Mouse (Mus musculus) heart, adult 18-20 months (tissue): ENCODE data around the gene Elk3. TPM values are rescaled to one million over a fixed set of nuclear protein-coding genes. Genes with fewer than 3 reads are reported as not detected.

Experiments used
- DNase-seq, 2 experiments: peaks; one replicate each; pipeline ENCODE4 v3.0.0; 2021 to 2022; ENCODE audit warnings: mixed read lengths in 1 of 2
- total RNA-seq, 2 experiments: library from RNA; stranded (reverse); gene quantifications; 2 replicates each; pipeline ENCODE4 v1.2.3; 2021

Gene Elk3
- total RNA-seq, 2 experiments from 2014 or later: 27.9 to 29.5 TPM

GRCm38 (mm10) chr10:93269744-93270143 is 41.2 kb downstream of the Elk3 start:
- no peak for DNase-seq

GRCm38 (mm10) chr10:93268339-93268738 is 42.6 kb downstream of the Elk3 start:
- DNase-seq: no peak

DNA sequence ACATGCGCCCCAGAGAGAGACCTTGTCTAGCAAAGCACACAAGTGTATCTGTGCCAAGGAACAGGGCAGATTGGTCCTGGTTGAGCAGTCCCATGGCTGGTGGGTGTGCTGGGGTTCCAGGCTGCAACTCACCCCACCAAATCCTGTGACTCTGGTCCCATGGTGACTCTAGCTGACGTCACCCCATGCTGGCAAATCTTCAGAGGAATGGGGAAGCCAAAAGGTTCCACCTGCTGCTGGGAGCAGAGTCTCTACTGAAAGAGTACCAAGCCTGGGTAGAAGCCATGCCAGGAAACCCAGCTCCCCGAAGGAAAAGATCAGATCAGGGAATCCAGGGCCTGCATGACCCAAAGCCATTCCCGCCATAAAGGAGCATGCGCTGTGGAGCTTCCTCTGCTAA is 43.4 kb downstream of the Elk3 start:
- no peak for DNase-seq

GRCm38 (mm10) chr10:93266521-93266920 is 44.4 kb downstream of the Elk3 start:
- no peak for DNase-seq

GRCm38 (mm10) chr10:93265833-93266232 is 45.1 kb downstream of the Elk3 start:
- no peak for DNase-seq

- no peak for DNase-seq
Measured at GRCm38 (mm10) chr10:93264001-93264400, 46.9 kb downstream of the Elk3 start.

- DNase-seq: no peak
Measured at GRCm38 (mm10) chr10:93263431-93263830, 47.5 kb downstream of the Elk3 start.

- DNase-seq: peak in 1 of 2 experiments; percentile 52
Measured at GRCm38 (mm10) chr10:93261981-93262499, 48.9 kb downstream of the Elk3 start.

DNA sequence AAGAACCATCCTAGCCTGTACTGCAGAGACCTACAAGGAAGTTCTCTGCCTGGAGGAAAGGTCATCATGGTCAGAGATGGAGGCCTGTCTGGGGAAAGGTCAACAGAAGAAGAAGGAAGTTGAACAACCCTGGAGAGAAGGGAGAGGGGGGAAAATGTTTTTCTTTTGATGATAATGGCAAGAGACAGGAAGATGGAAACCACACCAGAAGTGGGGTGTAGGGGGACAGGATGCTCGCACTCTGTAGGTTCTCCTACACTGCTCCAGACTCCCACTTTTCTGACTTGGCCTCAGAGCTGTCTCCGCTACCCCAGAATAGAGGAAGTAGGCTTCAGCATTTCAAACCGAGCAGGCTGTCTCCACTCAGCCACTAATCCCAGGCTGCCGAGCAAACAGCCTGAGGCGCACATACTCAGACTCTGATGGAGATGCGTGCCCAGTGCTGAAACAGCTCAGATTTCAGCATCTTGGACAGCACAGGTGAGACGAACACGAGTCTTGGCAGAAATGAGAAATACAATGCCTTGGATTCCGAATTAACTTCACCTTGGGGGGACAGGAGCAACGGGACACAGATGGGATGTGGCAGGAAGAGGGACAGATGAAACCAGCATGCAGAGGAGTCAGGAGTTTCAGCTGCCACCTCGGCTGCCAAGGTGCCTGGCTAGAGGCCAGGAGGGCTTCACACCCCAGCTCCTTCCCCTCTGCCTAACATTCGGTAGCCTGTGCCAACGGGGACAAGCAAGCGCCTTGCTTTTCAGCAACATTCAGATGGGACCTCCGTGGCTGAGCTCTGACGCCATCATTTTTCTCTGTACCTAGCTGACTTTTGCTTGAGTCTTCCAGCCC is 49.6 kb downstream of the Elk3 start:
- peak; percentile 50 to 60 for DNase-seq

- no peak for DNase-seq
Measured at GRCm38 (mm10) chr10:93259826-93260225, 51.1 kb downstream of the Elk3 start.

DNA sequence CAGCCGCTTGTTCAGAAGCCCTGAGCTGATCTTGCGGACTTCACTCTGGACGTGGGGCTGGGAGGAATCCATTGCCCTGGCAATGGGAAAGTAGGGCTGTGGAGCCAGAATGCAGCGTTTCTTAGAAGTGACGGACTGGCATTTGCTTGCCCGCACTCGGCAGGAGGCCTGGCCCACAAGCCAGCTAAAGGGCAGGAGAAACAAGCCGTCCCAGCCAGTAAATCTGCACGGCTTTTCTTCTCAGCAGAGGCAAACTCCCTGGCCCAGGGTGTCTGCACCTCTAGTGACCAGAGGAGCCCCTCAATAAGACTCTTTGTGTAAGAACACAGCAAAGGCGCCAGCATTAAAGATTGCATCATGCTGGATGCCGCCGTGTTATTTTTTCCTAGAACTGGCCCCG is 55.6 kb downstream of the Elk3 start:
- DNase-seq: no peak

DNA sequence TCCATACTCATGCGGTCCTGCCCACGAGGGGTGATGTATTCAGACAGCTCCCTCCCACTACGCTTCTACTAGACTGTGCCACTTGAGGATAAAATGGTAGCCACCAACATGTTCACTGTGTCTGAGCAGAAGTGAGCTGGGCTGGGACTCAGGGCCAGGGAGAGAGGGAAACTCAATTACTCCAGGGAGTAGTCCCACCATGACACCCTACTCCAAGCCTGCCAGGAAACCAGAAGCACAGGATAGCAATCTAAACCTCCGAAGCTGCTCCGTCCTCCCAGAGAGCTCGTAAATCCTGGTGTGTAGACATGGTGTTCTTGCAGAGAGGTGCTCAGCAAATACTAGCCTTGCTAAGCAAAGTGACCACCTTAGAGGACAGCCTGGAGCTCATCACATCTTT is 57.8 kb downstream of the Elk3 start:
- DNase-seq: no peak

GRCm38 (mm10) chr10:93252661-93253060 is 58.3 kb downstream of the Elk3 start:
- no peak for DNase-seq

- DNase-seq: no peak
Measured at GRCm38 (mm10) chr10:93251426-93251825, 59.5 kb downstream of the Elk3 start.

DNA sequence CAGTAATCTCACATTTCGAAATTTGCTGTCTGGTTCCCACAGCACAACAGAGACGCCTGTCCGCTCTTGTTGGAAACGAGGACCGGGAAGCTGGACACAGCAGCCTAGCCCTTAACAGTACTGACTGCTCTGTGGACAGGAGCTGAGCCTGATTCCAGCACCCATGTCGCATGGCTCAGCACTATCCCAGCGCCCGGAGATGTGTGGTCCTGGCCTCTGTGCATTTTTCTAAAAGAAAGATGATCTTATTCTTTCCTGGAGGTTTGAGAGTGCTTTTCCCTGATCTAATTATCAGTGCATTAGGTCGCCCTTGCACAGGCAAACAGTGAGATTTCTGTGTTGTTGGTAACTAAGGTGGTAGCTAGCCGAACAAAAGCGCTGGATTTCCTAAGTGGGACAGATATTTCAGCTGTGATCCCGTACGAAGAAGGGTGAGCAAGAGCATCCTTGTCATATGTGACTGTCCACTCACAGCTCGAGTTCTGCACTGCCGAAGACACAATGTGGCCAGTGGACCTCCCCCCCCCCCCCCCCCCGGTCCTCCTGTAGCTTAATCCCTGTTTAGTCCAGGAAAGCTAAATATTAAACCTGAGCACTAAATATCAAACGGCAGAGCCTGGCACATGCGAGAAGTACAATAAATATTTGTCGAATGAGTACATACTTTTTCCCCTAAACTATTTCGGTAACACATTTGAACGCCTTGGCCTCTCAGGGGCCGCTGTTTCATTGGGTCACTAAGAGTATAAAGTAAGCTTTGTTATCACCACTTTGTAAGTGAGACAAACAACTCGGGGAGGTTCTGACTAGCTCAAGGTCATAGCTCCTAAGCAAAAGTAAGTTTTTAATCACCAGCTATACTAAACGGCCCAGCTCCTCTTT is 60.3 kb downstream of the Elk3 start:
- DNase-seq: no peak

DNA sequence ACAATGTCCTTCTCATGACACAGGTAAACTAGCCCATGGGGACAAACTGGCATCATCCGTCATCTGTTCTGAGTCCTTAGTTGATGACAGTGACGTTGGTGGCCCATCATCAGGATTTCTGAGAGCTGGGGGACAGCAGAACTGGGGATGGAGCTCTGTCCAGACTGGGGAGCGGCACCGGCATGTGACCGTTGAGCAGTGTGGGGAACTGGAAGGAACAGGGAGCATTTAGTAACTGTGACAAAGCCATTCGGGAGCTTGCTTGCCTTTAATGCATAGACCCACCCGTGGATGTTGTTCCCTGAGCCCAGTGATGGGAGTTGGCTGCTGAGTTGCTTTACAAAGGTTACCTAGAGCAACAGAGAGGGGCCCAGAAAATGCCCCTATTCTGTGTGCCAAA is 61.0 kb downstream of the Elk3 start:
- no peak for DNase-seq

DNA sequence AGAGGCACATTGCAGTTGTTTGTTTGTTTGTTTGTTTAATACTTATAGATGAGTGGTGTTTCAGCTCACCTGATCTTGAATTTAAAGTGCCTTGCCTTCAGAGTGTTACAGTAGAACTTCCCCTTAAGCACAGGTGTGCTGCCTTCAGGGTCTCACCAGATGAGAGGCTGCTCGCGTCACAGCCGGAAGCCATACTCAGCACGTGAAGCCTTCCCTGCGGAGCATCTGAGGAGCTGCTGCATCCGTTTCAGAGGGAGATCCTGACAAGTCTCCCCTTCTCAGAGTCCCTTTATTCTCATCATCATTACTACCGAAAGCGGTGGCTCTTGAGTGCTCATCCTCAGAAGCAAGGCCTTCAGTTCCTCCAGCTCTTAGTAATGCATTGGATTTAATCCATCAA is 62.5 kb downstream of the Elk3 start:
- no peak for DNase-seq

DNA sequence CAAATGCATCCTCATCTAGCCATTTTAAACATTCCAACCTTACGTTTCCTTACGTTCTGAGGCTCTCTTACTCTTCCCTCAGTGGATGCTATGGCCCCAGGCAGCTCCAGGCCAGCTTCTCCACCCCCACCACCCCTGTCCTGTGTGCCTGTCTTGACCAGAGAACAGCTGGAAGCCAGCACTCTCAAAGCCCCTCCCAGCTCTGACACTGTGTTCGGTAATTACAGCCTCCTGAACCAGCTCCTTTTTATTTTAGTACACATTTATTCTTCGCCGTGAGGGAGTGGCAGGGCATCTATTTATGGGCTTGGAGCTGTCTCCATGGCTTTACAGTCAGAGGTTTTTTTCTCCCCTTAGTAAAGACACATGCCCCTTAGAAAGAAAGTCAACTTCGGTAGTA is 63.0 kb downstream of the Elk3 start:
- no peak for DNase-seq

GRCm38 (mm10) chr10:93247422-93247821 is 63.5 kb downstream of the Elk3 start:
- DNase-seq: no peak

DNA sequence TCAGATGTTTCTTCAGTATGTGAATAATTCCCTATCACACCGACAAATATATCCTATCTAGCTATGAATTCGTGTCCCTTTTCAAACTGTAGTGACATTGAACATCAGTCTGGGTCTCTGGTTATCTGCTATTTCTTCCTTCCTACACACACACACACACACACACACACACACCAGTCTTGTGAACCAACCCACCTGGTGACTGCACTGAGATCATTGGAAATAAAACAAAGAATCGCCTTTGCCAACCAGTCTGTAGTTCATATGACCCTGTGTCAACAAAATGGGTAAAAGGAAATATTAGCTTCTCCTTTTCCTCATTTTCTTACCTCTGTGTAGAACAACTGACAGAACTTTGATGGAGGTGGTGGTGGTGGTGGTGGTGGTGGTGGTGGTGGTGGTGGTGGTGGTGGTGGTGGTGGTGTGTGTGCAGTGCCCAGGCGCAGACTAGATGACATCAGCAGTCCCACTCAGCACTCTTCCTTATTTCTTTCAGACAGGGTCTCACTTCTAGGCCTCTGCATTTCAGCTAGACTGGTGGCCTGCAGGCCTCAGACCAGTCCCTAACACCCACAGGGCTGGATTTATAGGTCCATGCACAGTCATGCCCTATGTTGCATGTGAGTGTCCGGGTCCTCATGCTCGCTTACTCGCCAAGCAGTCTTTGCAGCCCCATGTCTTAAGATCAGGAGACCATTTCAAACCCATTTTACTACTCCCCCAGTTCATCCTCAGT is 64.6 kb downstream of the Elk3 start:
- DNase-seq: no peak

- DNase-seq: no peak
Measured at GRCm38 (mm10) chr10:93244209-93244705, 66.7 kb downstream of the Elk3 start.

- no peak for DNase-seq
Measured at GRCm38 (mm10) chr10:93242861-93243260, 68.1 kb downstream of the Elk3 start.
